28 mouse cellular contexts compared by ENCODE assay signal in the genomic region with DNA sequence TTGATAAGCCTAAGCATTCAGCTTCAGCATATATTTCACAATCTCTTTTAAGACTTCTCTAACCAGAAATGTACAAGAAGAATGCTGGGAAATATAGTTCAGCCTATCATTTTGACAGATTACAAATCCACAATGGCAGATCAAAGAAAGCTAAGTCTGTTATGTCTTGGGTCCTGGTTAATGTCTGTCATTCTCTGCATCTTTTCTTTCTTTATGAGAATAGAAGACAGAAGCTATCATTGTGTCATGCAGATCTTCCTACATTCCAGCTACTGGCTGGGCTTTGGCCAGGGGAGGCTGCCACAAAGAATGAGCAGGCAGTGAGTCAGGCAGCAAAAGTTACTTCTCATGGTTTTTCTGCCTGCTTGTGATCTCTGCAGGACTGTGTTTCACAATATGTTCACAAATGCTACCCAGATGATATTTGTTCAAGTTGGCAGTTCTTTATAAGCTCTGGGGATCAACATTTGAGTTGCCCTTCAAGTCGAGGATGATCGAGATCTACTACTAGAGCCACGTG.
DNase-seq lines count a peak whose midpoint lies in the region; ATAC-seq and TF ChIP-seq lines count a peak whose summit lies in the region.
"Had no signal": no experiment of that assay in that cellular context is flagged by ENCODE, and none has a peak within 500 bp of the region (broad histone marks: within the 10 kb centered on the region; RNA-seq: fewer than 3 reads in every experiment).

No protein-coding gene starts in this region.

- no peaks in the 10 kb centered on the region for H3K4me1 ChIP-seq in lung, postnatal 0 days (ENCODE audit: insufficient read depth, low read depth, low read length)
- H3K4me1 ChIP-seq in midbrain, embryonic 13.5 days (replicated peaks): no peaks in the 10 kb centered on the region
- H3K4me1 ChIP-seq: embryonic facial prominence, embryonic 15.5 days; heart, embryonic 12.5 days; hindbrain, embryonic 10.5 days; kidney, embryonic 15.5 days; megakaryocyte, embryonic 14.5 days; midbrain, embryonic 15.5 days; neural tube, embryonic 13.5 days; stomach, embryonic 15.5 days had no signal

- TF ChIP-seq CTCF in lung, postnatal 0 days (IDR thresholded peaks at IDR 0.05): no peak

- H3K4me3 ChIP-seq in lung, postnatal 0 days (ENCODE audit: low read depth, low read length): no peak overlapping the region
- H3K4me3 ChIP-seq in midbrain, embryonic 13.5 days (replicated peaks): no peak overlapping the region
- H3K4me3 ChIP-seq: embryonic facial prominence, embryonic 15.5 days; heart, embryonic 12.5 days; hindbrain, embryonic 10.5 days; kidney, embryonic 15.5 days; left cerebral cortex, adult 2 months; megakaryocyte, embryonic 14.5 days; midbrain, embryonic 15.5 days; myocyte; neural tube, embryonic 13.5 days; stomach, embryonic 15.5 days had no signal

- H3K9me3 ChIP-seq in lung, postnatal 0 days (ENCODE audit: low read length): no peaks in the 10 kb centered on the region
- H3K9me3 ChIP-seq in midbrain, embryonic 13.5 days: no peaks in the 10 kb centered on the region
- H3K9me3 ChIP-seq: embryonic facial prominence, embryonic 15.5 days; heart, embryonic 12.5 days; hindbrain, embryonic 10.5 days; kidney, embryonic 15.5 days; megakaryocyte, embryonic 14.5 days; midbrain, embryonic 15.5 days; neural tube, embryonic 13.5 days; stomach, embryonic 15.5 days had no signal

- TF ChIP-seq EP300 in lung, postnatal 0 days (IDR thresholded peaks at IDR 0.05): no peak

- H3K27me3 ChIP-seq in lung, postnatal 0 days (replicated peaks; ENCODE audit: insufficient read depth, low read length): no peaks in the 10 kb centered on the region
- H3K27me3 ChIP-seq in midbrain, embryonic 13.5 days: no peaks in the 10 kb centered on the region
- H3K27me3 ChIP-seq: embryonic facial prominence, embryonic 15.5 days; heart, embryonic 12.5 days; kidney, embryonic 15.5 days; megakaryocyte, embryonic 14.5 days; midbrain, embryonic 15.5 days; neural tube, embryonic 13.5 days; stomach, embryonic 15.5 days had no signal

- H3K36me3 ChIP-seq in lung, postnatal 0 days (ENCODE audit: insufficient read depth, low read length): no peaks in the 10 kb centered on the region
- no peaks in the 10 kb centered on the region for H3K36me3 ChIP-seq in midbrain, embryonic 13.5 days
- H3K36me3 ChIP-seq: embryonic facial prominence, embryonic 15.5 days; heart, embryonic 12.5 days; hindbrain, embryonic 10.5 days; kidney, embryonic 15.5 days; midbrain, embryonic 15.5 days; neural tube, embryonic 13.5 days; stomach, embryonic 15.5 days had no signal

- ATAC-seq in lung, postnatal 0 days: no peak
- ATAC-seq in midbrain, embryonic 13.5 days: no peak
- ATAC-seq: activated CD4-positive, CD25-positive, alpha-beta regulatory T cell, adult 4 months; forebrain, embryonic 16.5 days; hindbrain, postnatal 0 days; intestine, embryonic 16.5 days; midbrain, embryonic 15.5 days had no signal

- no peak overlapping the region for H3K27ac ChIP-seq in lung, postnatal 0 days (ENCODE audit: low read length)
- H3K27ac ChIP-seq in midbrain, embryonic 13.5 days: no peak overlapping the region
- H3K27ac ChIP-seq: embryonic facial prominence, embryonic 15.5 days; hindbrain, embryonic 10.5 days; hindbrain, postnatal 0 days; kidney, embryonic 15.5 days; left cerebral cortex, adult 2 months; midbrain, embryonic 15.5 days; neural tube, embryonic 13.5 days; stomach, embryonic 15.5 days had no signal

- no peak overlapping the region for H3K9ac ChIP-seq in lung, postnatal 0 days (replicated peaks; ENCODE audit: low read depth)
- no peak overlapping the region for H3K9ac ChIP-seq in midbrain, embryonic 13.5 days (replicated peaks)
- H3K9ac ChIP-seq: embryonic facial prominence, embryonic 15.5 days; heart, embryonic 12.5 days; kidney, embryonic 15.5 days; midbrain, embryonic 15.5 days; neural tube, embryonic 13.5 days; stomach, embryonic 15.5 days had no signal

- H3K4me2 ChIP-seq in lung, postnatal 0 days (replicated peaks; ENCODE audit: low read depth, low read length): no peak overlapping the region
- no peak overlapping the region for H3K4me2 ChIP-seq in midbrain, embryonic 13.5 days (replicated peaks)
- H3K4me2 ChIP-seq: embryonic facial prominence, embryonic 15.5 days; heart, embryonic 12.5 days; kidney, embryonic 15.5 days; midbrain, embryonic 15.5 days; neural tube, embryonic 13.5 days; stomach, embryonic 15.5 days had no signal

- 69% methylated on average over 3 of the region's 3 CpGs for WGBS in lung, postnatal 0 days
- 73% methylated on average over 3 of the region's 3 CpGs for WGBS in midbrain, embryonic 13.5 days

- DNase-seq in cerebellum, postnatal 10 days: peak; percentile 12 to 22
- no peak for DNase-seq in cerebellum, adult 18-20 months
- peak; percentile 18 for DNase-seq in lung, postnatal 0 days (ENCODE audit: low spot score)
- DNase-seq in lung, postnatal 10 days: no peak
- DNase-seq in adrenal gland, postnatal 14 days: peak; percentile 62
- DNase-seq in spleen, postnatal 4 days (ENCODE audit: low spot score in 2 of 2): no peak
- no peak for DNase-seq in layer of hippocampus, adult 9-10 months (ENCODE audit: low spot score)
- DNase-seq: cerebellum, adult 9-10 months; gastrocnemius, postnatal 10 days; heart, adult 11 months; heart, postnatal 10 days; liver; thymus, postnatal 25 days had no signal

Comparison
In these comparisons a context has a peak if more than half of its experiments do, and no peak if none do; other contexts are left out.
1. DNase-seq: peak in cerebellum, postnatal 10 days (2 of 2), lung, postnatal 0 days (single experiment) and adrenal gland, postnatal 14 days (single experiment); none in cerebellum, adult 18-20 months (0 of 2), lung, postnatal 10 days (single experiment), spleen, postnatal 4 days (0 of 2) and layer of hippocampus, adult 9-10 months (single experiment).